Mouse (Mus musculus) central nervous system, embryonic 18 days (tissue): ENCODE data around the gene Cel. TPM values are rescaled to one million over a fixed set of nuclear protein-coding genes. Genes with fewer than 3 reads are reported as not detected.

Experiments
- polyA plus RNA-seq: library from polyadenylated mRNA; depleted of rRNA; stranded (reverse); fragments of >200 nt; gene quantifications from 2 replicates; pipeline ENCODE4 v1.2.3, GENCODE M21; 2012; rRNA removed

The Cel gene
- 0.05 and 0.08 TPM in 2 replicates for polyA plus RNA-seq

DNA sequence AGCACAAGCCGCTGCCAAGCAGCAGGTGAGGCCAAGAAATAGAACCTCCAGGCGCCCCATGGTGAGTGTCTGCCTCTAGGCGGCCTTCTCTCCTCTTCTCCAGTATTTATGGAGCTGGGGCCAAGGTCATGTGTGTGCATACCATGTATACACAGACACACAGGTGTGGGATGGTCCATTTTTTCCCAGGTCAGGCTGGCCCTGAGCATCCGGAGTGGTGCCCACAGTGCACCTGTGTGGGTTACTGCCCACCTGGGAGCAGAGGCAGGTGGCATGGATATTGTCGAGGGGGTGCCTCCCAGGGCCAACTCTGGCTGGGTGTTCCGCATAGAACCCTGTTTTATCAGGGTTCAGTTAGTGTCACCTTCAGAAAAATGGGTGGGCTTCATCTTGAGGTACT is at the start of gene Cel:
Cel (minus strand) TSS at position 101 of the 400 bp plus-strand sequence.

GRCm38 (mm10) chr2:28583651-28584050 is 20.4 kb upstream of the Cel start, which contains the start of gene Gtf3c5:
Gtf3c5 (minus strand) TSS chr2:28583751.

GRCm38 (mm10) chr2:28512798-28513401 is 50.3 kb downstream of the Cel start, which contains the start of gene Ralgds:
Ralgds (plus strand) TSS chr2:28513125.

DNA sequence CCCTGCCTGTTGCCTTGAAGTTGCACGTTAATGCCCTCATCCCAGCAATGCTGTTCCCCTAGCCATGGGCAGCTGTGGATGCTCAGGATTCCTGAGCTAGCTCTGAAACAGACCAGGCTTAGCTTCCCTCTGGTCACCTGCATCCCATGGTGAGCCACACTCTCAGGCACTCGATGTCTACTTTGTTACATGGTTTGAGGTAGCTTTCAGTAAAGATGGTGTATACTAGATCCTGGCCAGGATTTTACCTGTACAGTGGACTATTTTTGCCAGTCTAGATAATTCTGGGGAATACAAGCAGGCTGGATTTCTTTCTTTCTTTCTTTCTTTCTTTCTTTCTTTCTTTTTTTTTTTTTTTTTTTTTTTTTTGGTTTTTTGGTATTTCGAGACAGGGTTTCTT is 57.4 kb downstream of the Cel start, which contains the start of gene Gm10134:
Gm10134 (plus strand) TSS at position 301 of the 400 bp plus-strand sequence.

Other genes starting within 250 kb of the Cel start
- 23.4 TPM in 2 replicates for gene Ppp1r26, start 116.6 kb downstream of the Cel start, polyA plus RNA-seq
- gene 1700007K13Rik, start 97.1 kb downstream of the Cel start, polyA plus RNA-seq, result 2.3 and 3.1 TPM in 2 replicates
- 42.0 and 43.0 TPM in 2 replicates for gene Mrps2, start 95.3 kb downstream of the Cel start, polyA plus RNA-seq
- gene Gbgt1, start 66.5 kb downstream of the Cel start, polyA plus RNA-seq, result 1.4 TPM in 2 replicates
- 0.47 and 0.78 TPM in 2 replicates for gene Gm10134, start 57.3 kb downstream of the Cel start, polyA plus RNA-seq
- gene Ralgds, start 50.3 kb downstream of the Cel start, polyA plus RNA-seq, result 166 and 171 TPM in 2 replicates
- 38.7 and 40.5 TPM in 2 replicates for gene Gtf3c5, start 20.3 kb upstream of the Cel start, polyA plus RNA-seq
- 0.03 TPM in 1 of 2 replicates, not detected in the other for gene Gfi1b, start 58.6 kb upstream of the Cel start, polyA plus RNA-seq
- gene Tsc1, start 77.8 kb upstream of the Cel start, polyA plus RNA-seq, result 38.8 and 39.1 TPM in 2 replicates
- gene Spaca9, start 136.3 kb upstream of the Cel start, polyA plus RNA-seq, result 0.88 and 1.3 TPM in 2 replicates
- gene Ak8, start 136.8 kb upstream of the Cel start, polyA plus RNA-seq, result 1.7 and 2.0 TPM in 2 replicates